In genomic region chr14:27741248-27741916, GRCm38 (mm10) we compare ENCODE assay signal across 10 mouse cellular contexts.
A peak's percentile ranks its signal among the peaks of the same experiment; 100 is the strongest.
DNase-seq lines count a peak whose midpoint lies in the region; ATAC-seq and TF ChIP-seq lines count a peak whose summit lies in the region.
"Had no signal": no experiment of that assay in that cellular context is flagged by ENCODE, and none has a peak within 500 bp of the region (broad histone marks: within the 10 kb centered on the region; RNA-seq: fewer than 3 reads in every experiment).

No protein-coding gene starts in this region.

- no peak for ATAC-seq in kidney, embryonic 15.5 days (replicated peaks; ENCODE audit: low FRiP score)
- peak; percentile 45; the same call in 1 of the 2 replicates for ATAC-seq in hindbrain, postnatal 0 days
- no peak for ATAC-seq in midbrain, postnatal 0 days (ENCODE audit: low FRiP score)

- no peaks in the 10 kb centered on the region for H3K9me3 ChIP-seq in kidney, embryonic 15.5 days (replicated peaks)
- H3K9me3 ChIP-seq in hindbrain, postnatal 0 days (ENCODE audit: low read length): no peaks in the 10 kb centered on the region
- H3K9me3 ChIP-seq in midbrain, postnatal 0 days (ENCODE audit: low read length): no peaks in the 10 kb centered on the region
- H3K9me3 ChIP-seq: embryonic facial prominence, embryonic 13.5 days had no signal

- 26% methylated on average over 3 of the region's 3 CpGs for WGBS in kidney, adult 2 months
- WGBS in kidney, embryonic 15.5 days: 28% methylated on average over 3 of the region's 3 CpGs
- 24% methylated on average over 3 of the region's 3 CpGs for WGBS in hindbrain, postnatal 0 days
- 22% methylated on average over 3 of the region's 3 CpGs for WGBS in midbrain, postnatal 0 days

- H3K27me3 ChIP-seq in kidney, adult 2 months (replicated peaks; ENCODE audit: control insufficient read depth, insufficient read depth, low read length): no peaks in the 10 kb centered on the region; the same call in 1 of the 2 replicates
- no peaks in the 10 kb centered on the region for H3K27me3 ChIP-seq in kidney, embryonic 15.5 days
- H3K27me3 ChIP-seq in hindbrain, postnatal 0 days (ENCODE audit: insufficient read depth, low read length): no peaks in the 10 kb centered on the region
- H3K27me3 ChIP-seq in midbrain, postnatal 0 days (ENCODE audit: insufficient read depth, low read length): no peaks in the 10 kb centered on the region
- H3K27me3 ChIP-seq: embryonic facial prominence, embryonic 13.5 days had no signal

- H3K4me3 ChIP-seq in kidney, adult 2 months (ENCODE audit: insufficient read depth, low read depth, low read length): no peak overlapping the region
- H3K4me3 ChIP-seq in kidney, embryonic 15.5 days (replicated peaks): no peak overlapping the region
- no peak overlapping the region for H3K4me3 ChIP-seq in hindbrain, postnatal 0 days (ENCODE audit: low read length)
- H3K4me3 ChIP-seq in midbrain, postnatal 0 days (ENCODE audit: low read depth, low read length): no peak overlapping the region
- H3K4me3 ChIP-seq: embryonic facial prominence, embryonic 13.5 days had no signal

- no peaks in the 10 kb centered on the region for H3K4me1 ChIP-seq in kidney, adult 2 months (ENCODE audit: control insufficient read depth, insufficient read depth, low read length)
- H3K4me1 ChIP-seq in kidney, embryonic 15.5 days: no peaks in the 10 kb centered on the region
- H3K4me1 ChIP-seq in hindbrain, postnatal 0 days (ENCODE audit: insufficient read depth, low read length): no peaks in the 10 kb centered on the region
- no peaks in the 10 kb centered on the region; the same call in none of the 2 replicates for H3K4me1 ChIP-seq in midbrain, postnatal 0 days (ENCODE audit: insufficient read depth, low read length)
- H3K4me1 ChIP-seq: embryonic facial prominence, embryonic 13.5 days had no signal

- no peaks in the 10 kb centered on the region for H3K36me3 ChIP-seq in kidney, adult 2 months (ENCODE audit: control insufficient read depth, insufficient read depth, low read length)
- no peaks in the 10 kb centered on the region for H3K36me3 ChIP-seq in kidney, embryonic 15.5 days
- H3K36me3 ChIP-seq in hindbrain, postnatal 0 days (ENCODE audit: insufficient read depth, low read length): no peaks in the 10 kb centered on the region
- no peaks in the 10 kb centered on the region for H3K36me3 ChIP-seq in midbrain, postnatal 0 days (ENCODE audit: insufficient read depth, low read length)
- H3K36me3 ChIP-seq: embryonic facial prominence, embryonic 13.5 days had no signal

- peak; percentile 56 for TF ChIP-seq CTCF in kidney, adult 2 months (conservative IDR thresholded peaks at IDR 0.05; ENCODE audit: insufficient read depth, insufficient read length, low read depth, low read length)
- TF ChIP-seq CTCF in hindbrain, postnatal 0 days (IDR thresholded peaks at IDR 0.05; ENCODE audit: low read depth): peak; percentile 87
- TF ChIP-seq CTCF in midbrain, postnatal 0 days (IDR thresholded peaks at IDR 0.05): peak; percentile 92

- H3K9ac ChIP-seq in kidney, embryonic 15.5 days: no peak overlapping the region
- H3K9ac ChIP-seq in hindbrain, postnatal 0 days (replicated peaks; ENCODE audit: low read length): no peak overlapping the region
- no peak overlapping the region for H3K9ac ChIP-seq in midbrain, postnatal 0 days (replicated peaks; ENCODE audit: low read length, poor library complexity, severe bottlenecking)
- H3K9ac ChIP-seq: embryonic facial prominence, embryonic 13.5 days had no signal

- DNase-seq in kidney, adult 2 months: peak; percentile 70
- peak; percentile 68 to 78 for DNase-seq in adrenal gland, postnatal 36 days
- peak; percentile 47 for DNase-seq in embryo, embryonic 9.5 days (ENCODE audit: extremely low spot score)
- peak; percentile 90 for DNase-seq in hindbrain, postnatal 0 days (ENCODE audit: low spot score)
- peak; percentile 80 to 82 for DNase-seq in left cerebral cortex, postnatal 25 days (ENCODE audit: low spot score in 2 of 2)
- DNase-seq in midbrain, postnatal 0 days (ENCODE audit: low spot score): peak; percentile 86
- DNase-seq in thymus, postnatal 36 days: peak; percentile 5

- no peak for TF ChIP-seq POLR2A in kidney, adult 2 months (IDR thresholded peaks at IDR 0.05; ENCODE audit: low read depth, low read length)

- H3K4me2 ChIP-seq in kidney, embryonic 15.5 days: no peak overlapping the region
- no peak overlapping the region for H3K4me2 ChIP-seq in hindbrain, postnatal 0 days (ENCODE audit: low read depth, low read length)
- no peak overlapping the region for H3K4me2 ChIP-seq in midbrain, postnatal 0 days (ENCODE audit: low read depth, low read length, poor library complexity, severe bottlenecking)
- H3K4me2 ChIP-seq: embryonic facial prominence, embryonic 13.5 days had no signal

- H3K27ac ChIP-seq in kidney, adult 2 months (ENCODE audit: insufficient read depth, low read depth, low read length): no peak overlapping the region
- H3K27ac ChIP-seq in kidney, embryonic 15.5 days: no peak overlapping the region
- no peak overlapping the region for H3K27ac ChIP-seq in hindbrain, postnatal 0 days
- no peak overlapping the region for H3K27ac ChIP-seq in midbrain, postnatal 0 days (ENCODE audit: low read depth, low read length)
- H3K27ac ChIP-seq: embryonic facial prominence, embryonic 13.5 days; macrophage had no signal

- intact Hi-C loops in left cerebral cortex, postnatal 25 days (cut with DNase I): loop anchor here (1.0 to 10.0 kb wide), 3 partner anchors 145 to 477 kb away; partner anchors contain the start of gene Ccdc66

Comparison
In these comparisons a context has a peak if more than half of its experiments do, and no peak if none do; other contexts are left out.
1. DNase-seq: peak in every context shown above with its lines; median percentile 90 in hindbrain, postnatal 0 days; 86 in midbrain, postnatal 0 days; 81 in left cerebral cortex, postnatal 25 days; 73 in adrenal gland, postnatal 36 days; 70 in kidney, adult 2 months; 47 in embryo, embryonic 9.5 days; 5 in thymus, postnatal 36 days.